Mouse (Mus musculus) c-Kit-positive CD71-negative TER-119-negative erythroid progenitor cells, embryonic 14.5 days (primary cell): ENCODE measurements at regions not wholly inside any gene's neighbourhood (a gene's known extent, or its start where the extent isn't known, plus 50 kb on each side); places are given as distances from the start of the nearest gene placed in this dataset.

ENCODE experiments used
- DNase-seq: peaks from one replicate; pipeline ENCODE4 v3.0.0-alpha.2; 2013; ENCODE audit warnings: low read depth

DNA sequence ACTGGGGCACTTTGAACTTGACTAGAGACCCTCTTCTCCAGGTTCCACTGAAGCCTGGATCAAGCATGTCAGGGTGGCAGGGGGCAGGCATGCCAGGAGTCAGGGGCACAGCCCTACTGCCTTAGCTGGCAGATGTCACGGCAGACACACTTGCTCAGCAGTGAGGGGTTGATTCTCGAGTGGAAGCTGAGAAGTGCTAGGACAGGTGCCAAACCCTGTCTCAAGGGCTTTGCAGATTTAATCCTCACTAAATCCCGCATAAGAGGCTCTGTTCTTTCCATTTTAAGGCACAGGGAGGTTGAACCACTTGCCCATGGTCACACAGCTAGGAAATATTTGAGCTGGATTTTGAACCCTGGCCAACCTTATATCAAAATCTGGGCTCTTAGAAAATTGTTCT, 223.5 kb upstream of the Mvb12b start:
- DNase-seq, result no peak

DNA sequence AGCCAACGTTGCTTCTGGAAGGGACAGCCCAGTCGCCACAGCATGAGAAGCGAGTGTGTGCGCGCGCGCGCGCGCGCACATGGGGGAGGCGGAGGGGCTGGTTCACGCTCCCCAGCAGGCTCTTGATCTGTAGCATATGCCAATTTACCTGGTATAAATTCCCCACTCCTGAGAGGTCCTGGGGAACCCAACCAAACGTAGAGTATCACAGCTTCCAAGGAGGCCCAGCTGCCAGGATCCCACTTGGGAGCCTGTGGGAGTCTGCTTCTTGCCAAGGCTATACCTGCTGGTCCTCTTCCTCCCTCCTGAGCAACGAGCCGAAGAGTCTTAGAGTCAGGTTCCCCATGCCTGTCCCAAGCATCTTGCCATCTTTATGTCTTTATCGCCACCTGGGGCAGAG, 222.8 kb upstream of the Mvb12b start:
- DNase-seq, result no peak

DNA sequence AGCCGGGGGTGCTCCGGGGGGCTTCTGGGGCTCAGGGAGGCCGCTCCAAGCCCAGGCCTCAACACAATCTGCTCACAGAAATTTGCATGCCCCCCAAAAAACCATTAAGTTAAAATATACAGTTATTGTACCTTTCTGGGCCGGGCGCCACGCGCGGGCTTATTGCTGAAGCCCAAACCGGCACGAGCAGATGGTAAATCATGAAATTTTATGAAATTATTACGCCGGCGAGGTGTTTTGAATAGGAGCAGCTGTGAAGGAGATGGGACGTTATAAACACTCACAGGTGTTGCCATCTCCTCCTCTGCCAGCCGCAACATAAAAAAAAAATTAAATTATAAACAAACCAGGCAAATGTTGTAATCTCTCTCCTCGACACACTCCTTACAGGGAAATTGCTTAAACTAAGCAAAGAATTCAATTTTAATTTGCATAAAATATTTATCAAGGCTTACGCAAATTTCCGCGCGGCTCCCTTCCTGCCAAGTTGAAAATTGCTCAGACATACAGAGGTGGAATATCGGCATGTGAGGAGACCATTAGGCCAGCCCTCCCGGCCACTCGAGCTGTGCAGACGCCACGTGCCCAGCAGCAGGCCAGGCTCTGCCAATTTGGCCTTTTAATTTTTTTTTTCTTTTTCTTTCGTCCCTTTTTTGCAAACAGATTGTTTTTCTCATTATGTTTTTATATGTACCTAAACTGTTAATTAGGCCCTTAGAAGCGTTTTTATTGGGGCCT, 220.0 kb upstream of the Mvb12b start:
- no peak for DNase-seq

- DNase-seq, result no peak
Measured at GRCm38 (mm10) chr2:34106837-34107565, 219.3 kb upstream of the Mvb12b start.

DNA sequence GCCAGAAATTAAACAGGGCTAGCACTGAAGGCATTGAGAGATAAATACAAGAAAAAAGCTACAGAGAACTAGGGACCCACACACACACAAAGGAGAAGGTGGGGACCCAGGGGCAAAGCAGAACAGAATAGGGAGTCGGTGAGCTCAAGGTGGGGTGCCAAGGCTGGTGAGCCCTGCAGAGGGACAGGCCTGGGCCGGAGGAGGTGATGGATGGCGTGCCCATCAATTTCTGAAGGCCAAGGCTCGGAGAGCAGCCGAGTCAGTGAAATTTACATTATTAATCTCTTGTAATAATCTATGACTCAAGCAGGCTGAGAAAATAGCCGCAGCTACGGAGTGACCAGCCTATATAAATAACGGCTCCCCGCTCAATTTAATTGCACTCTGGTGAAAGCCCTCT, 218.5 kb upstream of the Mvb12b start:
- no peak for DNase-seq

DNA sequence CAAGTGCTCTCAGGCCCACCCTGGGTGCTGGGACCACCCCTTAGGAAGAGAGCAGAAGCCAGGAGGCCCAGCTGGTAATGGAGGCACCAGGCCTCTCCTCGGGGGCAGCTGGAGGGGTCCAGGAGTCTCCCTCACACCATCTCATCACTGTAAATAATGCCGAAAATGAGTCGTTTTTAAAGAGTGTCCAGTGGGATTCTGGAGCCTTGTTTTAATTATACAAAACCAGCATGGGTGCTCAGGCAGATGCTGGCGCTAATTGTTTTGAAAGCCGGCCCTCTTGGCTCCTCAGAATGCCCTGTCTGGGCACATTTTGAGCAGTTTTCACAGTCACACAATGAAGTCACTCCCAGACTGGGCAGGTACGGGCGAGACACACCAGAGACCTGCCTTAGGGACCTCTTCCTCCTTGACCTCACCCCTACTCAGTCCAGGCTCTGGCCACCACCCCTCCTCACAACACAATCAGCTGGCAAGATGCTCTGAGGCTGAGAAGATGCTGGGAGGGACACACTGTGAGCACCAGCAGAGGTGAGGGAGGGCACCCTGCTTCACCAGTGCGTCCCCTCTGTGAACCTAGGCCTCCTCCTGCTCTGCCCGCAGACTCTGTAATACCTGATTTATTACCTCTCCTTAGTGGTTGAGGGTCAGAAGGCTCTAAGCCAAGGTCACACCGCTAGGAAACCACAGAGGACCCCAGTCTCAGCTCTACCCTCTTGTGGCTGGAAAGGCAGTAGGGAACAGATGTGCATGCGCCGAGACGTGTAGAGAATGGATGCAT, 217.7 kb upstream of the Mvb12b start:
- DNase-seq, result no peak

- no peak for DNase-seq
Measured at GRCm38 (mm10) chr2:34098004-34098547, 210.3 kb upstream of the Mvb12b start.

DNA sequence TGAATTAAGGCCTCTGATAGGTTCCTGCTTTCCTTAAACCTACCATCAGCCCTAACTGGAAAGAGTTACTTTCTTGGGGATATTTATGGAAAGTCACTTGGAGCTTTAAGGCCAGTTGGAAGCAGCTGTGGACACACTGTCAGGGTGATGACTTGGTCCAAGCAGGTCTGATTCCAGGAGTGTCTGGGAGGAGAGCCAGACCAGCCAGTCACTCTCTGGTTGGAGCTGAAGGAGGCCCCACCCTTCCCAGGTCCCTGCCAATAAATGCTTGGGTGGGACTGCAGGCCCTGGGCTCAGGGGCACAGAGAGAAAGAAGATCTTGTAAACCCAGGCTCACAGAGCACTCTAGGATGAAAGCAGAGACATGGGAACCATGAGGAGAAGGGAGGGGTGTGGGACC, 208.8 kb upstream of the Mvb12b start:
- no peak for DNase-seq

- peak; percentile 12 for DNase-seq
Measured at GRCm38 (mm10) chr2:34088832-34089231, 201.1 kb upstream of the Mvb12b start.

GRCm38 (mm10) chr2:34086130-34086529, 198.4 kb upstream of the Mvb12b start:
- DNase-seq, result no peak

DNA sequence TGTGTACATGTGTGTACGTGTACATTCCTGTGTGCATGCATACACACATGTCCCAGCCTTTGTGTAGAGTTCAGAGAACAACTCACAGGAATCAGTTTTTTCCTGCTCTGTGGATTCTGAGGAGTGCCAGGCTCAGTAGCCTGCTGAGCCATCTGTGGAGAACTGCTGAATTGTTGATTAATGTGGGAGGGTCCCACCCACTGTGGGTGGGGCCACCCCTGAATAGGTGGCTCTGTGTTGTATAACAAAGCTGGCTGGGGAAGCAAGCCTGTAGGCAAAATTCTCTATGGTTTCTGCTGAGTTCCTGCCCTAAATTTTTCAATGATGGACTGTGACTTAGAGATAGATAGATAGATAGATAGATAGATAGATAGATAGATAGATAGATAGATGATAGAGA, 196.8 kb upstream of the Mvb12b start:
- DNase-seq, result no peak

DNA sequence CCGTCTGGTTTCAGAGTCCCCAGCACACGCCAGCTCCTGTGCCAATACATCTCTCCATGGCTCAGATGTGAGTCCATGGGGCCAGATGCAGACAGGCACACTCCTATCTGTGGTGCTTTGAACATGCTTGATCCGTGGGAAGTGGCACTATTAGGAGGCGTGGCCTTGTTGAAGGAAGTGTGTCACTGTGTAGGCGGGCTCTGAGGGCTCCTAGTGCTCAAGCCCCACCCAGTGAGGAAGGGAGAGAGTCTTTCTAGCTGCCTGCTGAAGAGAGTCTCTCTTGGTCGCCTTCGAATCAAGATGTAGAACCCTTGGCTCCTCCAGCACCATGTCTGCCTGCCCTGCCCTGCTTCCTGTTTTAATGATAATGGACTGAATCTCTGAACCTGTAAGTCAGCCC, 194.7 kb upstream of the Mvb12b start:
- no peak for DNase-seq

GRCm38 (mm10) chr2:34080176-34080575, 192.4 kb upstream of the Mvb12b start:
- DNase-seq, result no peak

DNA sequence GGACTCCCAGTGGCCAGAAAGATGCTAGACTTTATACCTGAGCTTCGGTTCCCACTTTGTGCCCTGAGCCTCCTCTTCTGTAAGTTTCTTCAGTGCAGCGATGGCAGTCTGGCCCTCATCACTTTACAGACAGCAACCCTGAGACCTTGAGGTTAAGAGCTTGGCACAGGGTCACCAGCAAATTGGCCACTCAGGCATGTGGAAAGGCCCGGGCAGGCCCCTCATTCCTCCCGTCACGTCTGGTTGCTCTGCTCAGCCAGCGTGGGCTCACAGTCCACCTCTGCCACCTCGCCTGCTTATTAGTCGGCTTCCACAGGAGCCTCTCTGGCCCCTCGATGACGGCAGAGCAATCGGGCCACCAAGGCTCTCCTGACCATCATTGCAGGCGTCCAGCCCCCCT, 191.5 kb upstream of the Mvb12b start:
- DNase-seq, result no peak

GRCm38 (mm10) chr2:34078875-34079262, 191.1 kb upstream of the Mvb12b start:
- DNase-seq, result no peak

DNA sequence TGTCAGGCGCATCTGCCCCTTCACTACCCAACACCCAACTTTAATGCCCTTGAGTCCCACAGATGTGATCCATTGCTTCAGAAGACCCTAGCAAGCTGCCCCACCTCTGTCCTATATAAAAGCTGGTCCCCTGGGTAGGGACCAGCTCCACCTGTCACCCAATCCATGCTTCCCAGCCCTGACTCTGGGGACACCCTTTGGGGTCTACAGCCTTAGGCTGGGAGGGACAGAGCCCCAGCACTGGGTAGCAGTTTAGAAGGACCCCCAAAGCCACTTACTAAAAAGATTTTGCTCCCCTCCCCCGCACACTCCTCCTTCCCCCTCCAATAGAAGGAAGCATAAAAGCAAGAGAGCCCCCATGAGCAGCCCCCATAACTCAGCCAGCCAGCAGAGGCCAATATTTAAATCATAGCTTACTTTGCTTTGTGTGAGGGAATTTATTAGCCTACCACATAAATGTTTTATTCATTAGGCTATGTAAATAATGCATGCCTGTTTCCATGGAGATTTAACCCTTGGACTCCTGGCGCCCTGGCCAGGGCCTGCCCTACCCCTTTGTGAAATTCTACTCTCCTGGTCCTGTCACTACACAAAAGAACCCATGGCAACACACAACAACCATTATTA, 190.6 kb upstream of the Mvb12b start:
- no peak for DNase-seq

DNA sequence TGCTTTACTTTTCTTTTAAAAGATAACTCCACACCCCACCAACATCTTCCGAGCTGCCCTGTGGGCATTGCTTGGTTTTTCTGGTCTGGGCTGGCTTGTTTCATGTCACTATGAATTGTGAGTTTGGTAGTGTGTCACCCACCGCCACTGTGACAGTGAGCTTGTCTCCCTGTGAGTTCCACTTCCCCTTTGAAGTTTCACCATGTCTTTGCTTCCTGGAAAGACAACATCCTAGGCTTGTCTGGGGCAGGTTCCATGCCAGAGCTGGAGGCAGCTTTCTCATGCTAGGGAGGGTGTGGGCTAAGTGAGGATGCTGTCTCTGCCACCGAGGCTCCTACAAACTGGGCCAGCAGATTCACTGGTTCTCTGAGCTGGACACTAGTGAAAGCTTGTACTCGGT, 188.6 kb upstream of the Mvb12b start:
- peak; percentile 12 for DNase-seq

DNA sequence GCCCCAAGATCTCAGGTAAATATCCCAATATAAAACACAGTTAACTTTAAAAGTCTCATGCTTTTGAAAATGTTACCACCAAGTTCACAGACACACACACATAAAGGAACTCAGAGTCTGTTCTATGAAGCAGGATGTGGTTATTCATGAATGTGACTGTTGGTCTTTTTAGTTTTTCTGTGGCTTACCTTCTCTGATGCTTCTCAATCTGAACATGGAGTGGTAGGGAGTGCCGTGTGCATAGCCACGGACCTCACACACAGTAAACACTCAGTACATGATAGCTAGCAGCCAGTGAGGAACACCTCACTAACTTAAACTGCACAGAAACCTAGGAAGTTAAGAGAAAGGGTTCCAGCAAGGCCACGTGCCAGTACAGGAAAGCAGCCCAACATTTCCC, 186.3 kb upstream of the Mvb12b start:
- no peak for DNase-seq

- no peak for DNase-seq
Measured at GRCm38 (mm10) chr2:34065592-34065991, 177.8 kb upstream of the Mvb12b start.

DNA sequence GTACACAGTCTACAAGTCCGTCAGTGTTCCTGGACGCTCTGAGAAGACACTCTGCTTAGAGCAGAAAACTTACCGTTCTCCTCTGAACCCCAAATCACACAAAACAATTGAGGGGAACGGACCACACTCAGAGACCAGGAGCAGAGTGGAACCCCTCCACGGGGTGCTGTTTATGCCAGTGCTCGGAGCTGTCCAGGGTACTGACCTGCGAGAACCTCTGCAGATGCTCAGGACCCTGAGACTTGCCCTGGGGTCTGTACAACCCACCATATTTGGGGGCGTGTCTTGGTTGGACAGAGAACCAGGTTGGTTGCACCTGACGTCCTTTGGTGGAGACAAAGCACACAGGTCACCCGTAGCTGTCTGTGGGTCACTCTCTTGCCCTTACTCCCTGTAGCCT, 177.3 kb upstream of the Mvb12b start:
- peak; percentile 33 for DNase-seq

GRCm38 (mm10) chr2:34056552-34056951, 168.8 kb upstream of the Mvb12b start:
- DNase-seq, result no peak

GRCm38 (mm10) chr2:34043064-34043463, 155.3 kb upstream of the Mvb12b start:
- DNase-seq, result no peak
